Mouse (Mus musculus) small intestine, adult 2 months (tissue): Measurements from ENCODE around the gene Trmt1l.

Experiments
- CTCF ChIP-seq: fragments of 200-500 bp; IDR thresholded peaks from 2 replicates; pipeline ENCODE4 v1.5.1; 2012; ENCODE audit warnings: low read depth, mild to moderate bottlenecking, control low read depth, inconsistent platforms, low read length, moderate library complexity, mixed read lengths; ENCODE audit not compliant: insufficient replicate concordance, insufficient read length; ENCODE audit errors: extremely low read depth
- POLR2A ChIP-seq: fragments of 200-500 bp; IDR thresholded peaks from 2 replicates; pipeline ENCODE4 v1.6.1; 2012; ENCODE audit warnings: low read depth, mild to moderate bottlenecking, control low read depth, inconsistent platforms, low read length, moderate library complexity

GRCm38 (mm10) chr1:151466571-151466970 lies 38.2 kb downstream of the Trmt1l start:
- TF ChIP-seq CTCF, result no peak
- TF ChIP-seq POLR2A, result no peak
